Mouse (Mus musculus) kidney, postnatal 36 days (tissue): ENCODE data around the gene Medag.

Experiments
- DNase-seq, 2 experiments: peaks; one replicate each; pipeline ENCODE4 v3.0.0; 2021 to 2022; ENCODE audit warnings: mixed read lengths in 2 of 2

Gene Medag

DNA sequence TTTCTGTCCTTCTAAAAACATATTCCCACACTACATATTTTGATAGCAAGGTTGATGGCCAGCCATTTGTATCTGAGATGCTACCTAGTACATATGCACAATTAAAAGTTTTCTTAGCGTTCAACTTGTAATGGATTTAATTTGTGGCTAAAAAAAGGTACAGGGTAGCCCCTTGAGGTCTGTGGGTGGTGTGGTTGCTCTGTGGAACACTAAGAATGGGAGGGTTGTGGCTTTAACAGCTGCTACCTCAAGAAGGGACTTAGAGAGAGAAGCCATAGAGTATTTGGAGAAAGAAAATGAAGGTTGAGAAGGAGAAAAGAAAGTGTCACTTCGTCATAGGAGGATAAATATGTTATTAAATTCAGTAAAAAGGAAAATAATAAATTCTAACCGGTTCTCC is 19.4 kb downstream of the Medag start:
- DNase-seq, result no peak

DNA sequence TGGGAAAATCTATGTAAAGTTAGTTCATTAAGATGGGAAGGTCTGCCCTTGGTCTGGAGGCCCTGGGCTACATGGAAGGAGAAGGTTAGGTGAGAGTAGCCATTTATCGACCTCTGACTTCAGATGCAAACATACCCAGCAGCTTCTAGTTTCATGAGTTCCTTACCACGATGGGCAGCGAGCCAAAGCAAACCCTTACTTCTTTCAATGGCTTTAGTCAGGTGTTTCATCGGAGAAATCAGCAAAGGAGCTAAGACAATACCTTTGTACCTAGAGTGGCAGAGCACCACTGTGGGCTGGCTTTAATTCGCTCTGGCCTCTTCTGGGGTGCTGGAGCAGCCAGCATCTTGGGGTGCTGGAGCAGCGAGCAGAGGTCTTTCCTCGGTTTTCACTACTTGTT is 22.1 kb downstream of the Medag start:
- no peak for DNase-seq

DNA sequence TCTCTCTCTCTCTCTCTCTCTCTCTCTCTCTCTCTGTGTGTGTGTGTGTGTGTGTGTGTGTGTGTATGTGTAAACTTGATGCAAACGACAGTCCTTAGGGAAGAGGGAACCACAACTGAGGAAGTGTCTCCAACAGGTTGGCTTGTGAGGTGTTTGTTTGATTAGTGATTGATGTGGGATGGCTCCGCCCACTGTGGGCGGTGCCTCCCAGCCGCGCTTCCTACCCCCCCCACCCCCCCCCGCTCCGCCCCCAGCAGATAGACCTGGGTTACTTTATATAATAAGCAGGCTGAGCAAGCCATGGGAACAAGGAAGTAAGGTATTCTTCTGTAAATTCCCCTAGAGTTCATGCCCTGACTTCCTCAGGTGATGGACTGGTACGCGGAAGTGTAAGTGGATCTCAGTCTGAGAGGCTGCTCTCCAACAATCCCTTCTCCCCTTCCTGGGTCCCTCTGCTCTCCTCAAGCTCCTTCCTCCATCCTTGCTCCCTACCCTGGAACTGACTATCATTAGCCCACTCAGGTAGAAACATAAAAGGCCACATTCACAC is 22.7 kb downstream of the Medag start:
- DNase-seq, result no peak

DNA sequence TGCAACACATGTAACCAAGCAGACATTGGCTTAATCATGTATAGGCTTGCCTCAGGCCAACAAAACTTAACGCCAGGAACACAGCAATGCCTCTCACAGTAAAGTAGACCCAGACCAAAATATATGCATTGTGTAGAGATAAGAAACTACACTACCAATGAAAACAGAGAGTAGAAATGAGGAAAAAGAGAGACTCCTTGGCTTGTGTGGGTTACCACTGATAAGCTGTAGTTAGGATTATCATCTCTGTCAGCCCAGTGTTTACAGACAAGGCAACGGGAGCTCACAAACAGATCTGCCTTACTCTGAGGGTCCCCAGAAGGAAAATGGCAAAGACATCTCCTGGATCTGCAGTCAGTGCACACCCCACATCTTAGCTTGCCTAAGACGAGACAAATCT is 25.0 kb downstream of the Medag start:
- no peak for DNase-seq

DNA sequence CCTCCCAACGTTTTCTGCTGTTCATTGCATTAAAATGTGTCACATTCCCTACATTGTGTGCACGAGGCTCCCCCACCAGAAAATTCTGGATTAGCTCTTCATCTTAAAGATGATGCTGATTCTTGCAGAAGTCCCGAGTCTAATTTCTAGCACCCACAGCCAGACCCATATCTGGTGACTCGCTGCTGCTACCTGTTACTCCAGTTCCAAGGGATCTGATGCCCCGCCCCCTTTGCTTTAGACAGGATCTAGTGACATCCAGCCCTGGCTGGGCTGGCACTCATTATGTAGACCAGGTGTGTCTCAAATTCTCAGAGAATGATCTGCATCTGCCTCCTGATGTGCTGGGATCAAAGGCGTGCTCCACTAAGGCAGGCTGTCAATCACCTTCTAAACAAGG is 25.6 kb downstream of the Medag start:
- DNase-seq, result no peak

DNA sequence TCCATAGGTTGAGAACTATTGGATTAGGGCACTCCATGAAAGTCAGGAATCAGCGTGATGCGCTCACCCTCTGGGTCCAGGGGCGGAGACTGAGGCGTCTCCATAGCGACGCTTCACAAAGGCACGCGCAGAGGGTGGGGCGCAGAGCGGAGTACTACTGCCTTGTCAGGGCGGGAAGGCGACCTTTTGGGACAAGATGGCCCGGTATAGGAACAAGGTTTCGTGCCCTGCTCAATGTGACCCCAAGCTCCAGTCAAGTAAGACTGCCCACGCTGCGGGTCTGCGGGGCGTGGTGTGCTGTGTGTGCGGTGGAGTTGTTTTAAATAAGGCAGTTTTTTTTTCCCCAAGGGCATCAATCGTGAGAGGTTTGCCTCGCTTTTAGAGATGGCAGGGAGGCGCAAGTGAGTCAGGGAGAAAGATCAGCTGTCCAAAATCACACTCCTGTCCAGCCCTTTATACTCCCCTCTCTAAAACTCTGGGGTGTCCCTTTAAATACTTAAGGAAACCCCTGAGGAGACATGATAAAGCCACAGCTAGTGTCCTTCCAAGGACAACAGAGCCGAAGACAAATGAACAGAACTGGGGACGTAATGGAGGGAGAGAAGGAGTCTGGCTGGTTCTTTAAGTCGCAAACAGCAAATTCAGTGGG is 28.1 kb downstream of the Medag start, which contains the start of gene Tex26:
TSS of gene Tex26 (plus strand) at position 130 of the 649 bp plus-strand sequence.
- DNase-seq, result peak; percentile 18 to 42

DNA sequence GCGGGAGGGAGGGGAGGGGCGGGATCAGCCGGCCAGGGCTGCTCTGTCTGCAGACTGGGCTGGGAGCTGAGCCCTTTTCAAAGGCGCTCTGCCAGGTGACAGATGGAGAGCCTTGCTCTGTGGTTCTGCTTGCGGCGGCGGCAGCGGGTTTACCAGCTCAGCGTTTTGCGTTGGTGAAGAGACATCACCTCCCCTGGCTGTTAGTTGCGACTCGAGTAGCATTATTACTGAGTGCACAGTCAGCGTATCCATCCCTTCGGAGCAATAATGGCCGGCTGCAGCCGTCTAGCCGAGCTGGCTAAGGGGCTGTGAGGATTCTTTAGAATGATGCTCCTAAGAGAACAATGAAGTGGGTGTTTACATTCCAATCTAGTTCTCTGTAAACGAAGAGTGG is 28.6 kb downstream of the Medag start:
- DNase-seq, result peak in 1 of 2 experiments; percentile 33

DNA sequence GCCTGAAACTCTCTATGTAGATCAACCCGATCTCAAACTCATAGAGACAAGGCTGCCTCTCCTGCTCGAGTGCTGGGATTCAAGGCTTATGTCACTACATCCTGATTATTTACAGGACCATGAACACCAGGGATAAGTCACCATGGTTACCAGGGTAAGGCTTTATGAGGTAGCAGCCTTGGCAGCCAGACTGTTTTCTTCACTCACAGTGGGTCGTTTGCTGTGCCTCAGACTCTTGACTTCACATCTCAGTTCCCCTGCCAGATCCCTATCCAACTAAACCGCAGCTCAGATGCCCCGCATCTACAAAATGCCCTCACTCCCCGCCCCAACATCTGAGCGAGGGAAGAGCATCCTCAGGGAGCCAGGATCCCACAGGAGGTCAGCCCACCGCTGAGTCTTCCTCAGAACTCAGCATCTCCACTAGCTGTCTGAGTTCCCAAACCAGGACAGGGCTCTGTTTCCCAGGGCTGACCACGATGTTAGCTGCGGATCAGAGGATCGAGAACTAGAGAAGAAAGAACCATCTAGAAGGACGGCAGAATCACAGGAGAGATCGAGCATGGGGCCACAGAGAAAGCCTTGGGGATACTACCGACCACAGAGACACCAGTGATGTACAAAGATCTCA is 30.2 kb downstream of the Medag start:
- no peak for DNase-seq

DNA sequence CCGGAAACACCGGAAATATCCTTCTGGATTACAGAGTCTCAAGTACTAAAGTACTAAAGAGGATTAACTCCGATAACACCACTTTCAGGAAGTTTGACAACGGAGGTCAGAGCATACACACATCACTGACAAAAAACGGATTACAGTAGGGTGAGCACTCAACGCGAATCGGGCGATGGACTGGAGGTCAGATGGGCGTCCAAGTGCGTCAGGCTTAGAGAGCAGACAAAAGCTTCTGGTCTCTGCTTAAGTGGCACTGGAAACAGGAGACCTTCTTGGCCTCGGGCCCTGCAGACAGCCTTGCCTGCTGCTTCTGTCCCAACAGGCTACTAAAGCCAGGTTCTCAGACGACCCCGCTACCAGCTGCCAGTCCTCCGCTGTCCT is 30.7 kb downstream of the Medag start:
- no peak for DNase-seq

DNA sequence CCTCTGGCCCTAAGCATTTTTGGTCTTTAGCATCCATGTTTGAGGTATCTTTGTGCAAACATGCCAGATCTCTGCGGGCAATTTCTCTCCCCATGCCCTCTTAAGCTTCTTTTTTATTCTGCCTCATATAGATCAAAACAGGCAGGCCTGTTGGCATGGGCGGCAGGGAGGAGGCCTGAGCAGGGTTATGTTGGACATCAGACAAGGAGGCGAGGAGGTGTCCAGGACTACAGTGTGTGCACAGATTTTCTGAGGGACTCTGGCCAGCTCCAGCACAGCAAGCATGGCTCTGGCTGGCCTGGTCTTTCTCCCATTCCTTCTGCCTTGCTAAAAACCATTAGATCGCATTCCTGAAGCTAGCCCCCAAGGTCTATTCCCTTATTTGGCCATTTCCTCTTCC is 32.9 kb downstream of the Medag start:
- DNase-seq, result no peak

DNA sequence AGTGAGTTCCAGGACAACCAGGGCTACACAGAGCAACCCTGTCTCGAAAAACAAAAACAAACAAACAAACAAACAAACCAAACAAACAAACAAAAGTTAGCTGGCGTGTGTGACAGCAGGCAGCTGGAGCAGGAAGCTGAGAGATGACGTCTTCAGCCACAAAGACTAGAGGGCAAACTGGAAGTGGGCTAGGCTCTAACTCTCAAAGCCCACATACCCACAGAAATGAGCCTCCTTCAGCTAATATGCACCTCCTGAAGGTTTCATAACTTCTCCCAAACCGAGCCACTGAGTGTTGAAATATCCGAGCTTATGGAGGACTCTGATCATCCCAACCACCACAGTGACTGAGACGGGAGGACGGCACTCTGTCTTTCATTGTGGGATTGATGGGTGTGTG is 34.9 kb downstream of the Medag start:
- no peak for DNase-seq

DNA sequence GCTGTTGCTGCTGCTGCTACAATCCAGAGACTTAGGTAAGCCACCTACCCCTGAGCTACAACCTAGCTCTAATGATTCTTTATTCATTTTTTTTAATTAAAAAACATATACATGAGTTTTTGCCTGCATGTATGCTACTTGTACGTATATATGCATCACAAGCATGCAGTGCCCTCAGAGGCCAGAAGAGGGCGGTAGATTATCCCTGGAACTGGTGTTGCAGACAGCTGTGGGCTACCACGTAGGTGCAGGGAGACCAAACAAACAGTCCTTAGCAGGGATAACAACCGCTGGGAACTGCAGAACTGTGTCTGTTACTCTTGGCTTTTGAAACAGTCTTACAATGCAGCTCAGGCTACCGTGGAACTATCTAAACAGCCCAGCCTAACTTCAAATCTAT is 36.2 kb downstream of the Medag start:
- DNase-seq, result no peak

DNA sequence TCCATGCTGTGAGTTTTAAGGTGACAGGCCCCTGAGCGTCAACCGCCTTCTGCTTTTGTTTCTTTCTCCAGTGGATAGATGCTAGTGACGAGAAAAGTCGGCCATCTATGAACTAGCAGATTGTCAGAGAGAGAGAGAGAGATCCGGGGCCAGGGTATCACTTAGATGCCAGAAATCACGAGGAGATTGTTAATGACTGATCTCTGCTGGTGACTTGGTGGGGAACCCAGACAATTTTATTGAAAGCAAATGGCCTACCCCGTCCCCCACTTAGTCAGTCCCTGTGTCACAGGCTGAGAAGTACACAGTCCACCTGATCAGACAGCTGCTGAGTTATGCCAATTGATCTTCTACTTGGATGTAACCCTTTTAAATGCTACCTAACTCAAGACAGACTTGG is 37.9 kb downstream of the Medag start:
- DNase-seq, result no peak

DNA sequence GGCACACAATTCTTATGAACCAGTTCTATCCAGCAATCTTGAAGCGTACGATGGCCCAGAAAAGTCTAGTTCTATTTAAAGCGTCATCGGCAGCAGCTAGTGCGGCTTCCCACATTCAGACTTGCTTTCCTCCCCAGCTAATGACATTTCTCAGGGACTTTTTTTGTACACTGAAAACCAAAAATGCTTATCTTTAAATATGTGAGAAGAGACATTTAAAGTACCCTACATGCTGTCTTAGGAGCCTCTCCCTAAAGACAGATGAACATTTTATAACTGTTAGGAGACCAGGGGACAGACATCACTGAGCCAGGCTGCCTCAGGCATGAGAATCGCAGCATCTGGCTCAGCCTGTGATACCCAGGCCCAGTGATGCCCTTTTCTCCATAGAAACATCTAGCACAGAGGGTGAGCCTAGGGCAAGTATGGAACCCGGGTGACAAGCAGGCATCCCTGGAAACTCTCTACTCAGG is 39.7 kb downstream of the Medag start:
- no peak for DNase-seq

DNA sequence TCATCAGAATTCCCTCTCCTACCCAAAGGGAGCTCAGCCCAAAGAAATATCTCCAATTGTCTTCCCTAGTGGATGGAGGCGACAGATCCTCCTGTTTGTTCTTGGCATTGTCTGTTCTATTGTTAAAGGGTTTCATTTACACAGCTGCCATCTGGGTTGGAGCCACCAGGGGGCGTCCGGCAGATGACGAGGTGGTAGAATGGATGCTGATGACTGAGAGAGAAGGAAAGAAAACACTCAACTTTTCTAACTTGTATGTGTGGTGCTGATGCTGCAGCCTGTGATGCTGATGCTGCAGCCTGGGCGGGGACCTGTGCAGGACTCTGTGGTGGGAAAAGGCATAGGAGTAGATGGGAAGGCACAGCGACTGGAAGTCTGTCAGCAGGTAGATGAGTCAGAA is 42.7 kb downstream of the Medag start:
- peak; percentile 64 to 91 for DNase-seq

DNA sequence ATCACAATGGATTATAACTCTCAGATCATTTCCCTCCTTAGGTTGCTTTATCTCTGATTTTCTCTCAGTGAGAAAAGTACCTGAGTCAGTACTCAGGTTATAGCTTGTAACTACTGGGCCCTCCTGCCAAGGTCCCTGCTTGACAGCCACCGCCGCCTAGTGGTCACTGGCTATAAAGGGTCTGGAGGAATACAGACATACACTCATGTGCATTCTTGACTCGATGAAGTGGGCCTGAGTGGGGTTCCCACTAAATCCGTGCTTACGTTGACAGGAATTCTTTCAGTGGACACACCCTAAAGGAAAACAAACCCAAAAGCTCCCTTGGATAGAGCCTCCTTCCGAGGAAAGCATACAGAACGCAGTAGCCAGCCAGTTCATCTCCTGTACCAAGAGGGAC is 45.0 kb downstream of the Medag start:
- DNase-seq, result no peak

DNA sequence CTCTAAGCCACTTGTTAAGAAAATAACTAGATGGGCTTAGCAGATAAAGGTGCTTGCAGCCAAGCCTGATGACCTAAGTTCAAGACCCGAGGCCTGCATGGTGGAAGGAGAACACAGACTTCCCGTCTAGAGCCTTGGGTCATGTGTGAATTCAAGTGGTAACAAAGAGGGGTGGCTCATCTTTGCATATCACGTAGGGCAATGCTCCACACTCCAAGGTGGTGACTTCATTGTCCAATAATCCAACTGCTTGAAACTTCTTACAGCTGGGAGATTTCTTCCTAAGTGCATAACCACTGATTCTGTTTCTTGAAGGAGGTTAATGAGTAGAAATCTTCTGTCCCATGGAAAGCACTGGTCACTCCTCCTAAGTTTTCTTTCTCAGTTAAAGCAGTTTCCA is 50.5 kb downstream of the Medag start:
- DNase-seq, result no peak

DNA sequence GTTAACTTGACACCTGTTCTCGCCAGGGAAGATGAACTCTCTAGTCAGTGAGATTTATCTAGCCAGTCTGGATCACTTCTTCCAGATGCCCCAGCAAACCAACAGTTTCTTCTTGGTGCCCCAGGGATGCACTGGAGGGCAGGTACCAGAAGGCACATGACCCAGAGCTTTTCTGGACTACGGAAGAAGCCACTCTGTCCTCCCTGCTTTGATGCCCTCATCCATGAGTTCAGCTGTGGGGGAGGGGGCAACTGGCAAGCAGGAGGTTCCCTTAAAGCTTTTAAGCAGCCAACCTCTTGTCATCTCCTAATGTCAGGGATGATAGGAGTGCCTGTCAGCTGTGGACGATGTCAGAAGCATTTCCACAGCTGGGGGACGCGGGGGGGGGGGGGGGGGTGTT is 53.8 kb downstream of the Medag start:
- no peak for DNase-seq

DNA sequence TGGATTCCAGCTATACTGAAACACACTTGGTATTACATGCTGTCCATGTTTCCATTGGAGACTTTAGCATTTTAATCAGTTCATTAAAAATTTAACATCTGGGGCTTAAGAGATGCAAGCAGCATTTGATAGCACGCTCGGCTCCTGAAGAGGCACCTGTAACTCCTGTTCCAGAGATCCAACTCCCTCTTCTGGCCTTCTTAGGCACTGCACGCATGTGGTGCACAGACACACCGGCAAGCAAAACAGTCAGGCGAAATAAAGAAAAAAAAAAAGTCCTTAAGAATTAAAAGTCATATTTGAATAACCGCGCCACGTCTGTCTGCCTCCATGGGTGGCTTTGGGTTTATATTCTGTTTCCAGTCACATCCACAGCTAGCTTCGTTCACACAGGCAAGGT is 62.6 kb downstream of the Medag start:
- no peak for DNase-seq

DNA sequence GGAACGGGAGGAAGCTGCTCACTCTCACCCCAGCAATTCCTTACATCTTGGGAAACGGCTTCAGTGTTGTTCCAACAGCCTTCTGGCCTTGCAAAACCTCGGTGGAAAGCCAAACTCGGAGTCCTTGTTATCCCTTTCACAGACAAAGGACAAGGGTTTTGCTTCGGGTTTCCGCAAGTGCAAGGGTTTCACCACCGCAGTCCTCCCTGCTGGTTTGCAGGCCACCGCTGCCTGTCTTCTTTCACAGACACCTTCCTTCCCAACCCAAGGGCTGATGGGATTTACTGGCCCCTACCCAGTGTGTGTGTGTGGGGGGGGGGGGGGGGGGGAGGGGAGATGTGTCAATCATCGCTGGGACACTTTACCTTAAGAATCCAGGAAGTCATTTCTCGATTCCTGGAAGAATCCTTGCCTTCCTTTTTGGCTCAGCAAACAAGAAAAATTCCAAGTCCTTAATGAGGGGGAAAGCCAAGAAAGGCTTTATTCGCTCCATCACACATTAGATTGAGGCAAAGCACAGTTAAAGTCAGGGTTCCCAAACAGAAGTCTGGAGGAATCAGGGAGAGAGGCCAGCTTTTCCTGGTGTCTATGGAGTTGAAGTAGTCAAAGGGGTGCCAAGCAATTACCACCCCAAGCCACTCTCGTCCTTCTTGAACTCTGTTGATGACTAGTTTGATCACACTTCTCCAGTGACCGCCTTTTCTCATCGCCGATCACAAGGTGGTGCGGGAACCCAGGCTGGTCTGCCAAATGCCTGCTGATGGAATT is 63.3 kb downstream of the Medag start:
- no peak for DNase-seq
